Mouse (Mus musculus): ENCODE measurements around the gene Atp13a2. TPM values are rescaled to one million over a fixed set of nuclear protein-coding genes. Genes with fewer than 3 reads are reported as not detected.
A peak's percentile ranks its signal among the peaks of the same experiment; 100 is the strongest.

Gene Atp13a2
- polyA plus RNA-seq (2012; rRNA removed), result 74.6 and 112 TPM in 2 replicates
- polyA plus RNA-seq (2014; fragmentation: Nextera tagmentation; extraction: Ambion mirVana), result 43.7 and 45.0 TPM in 2 replicates

DNA sequence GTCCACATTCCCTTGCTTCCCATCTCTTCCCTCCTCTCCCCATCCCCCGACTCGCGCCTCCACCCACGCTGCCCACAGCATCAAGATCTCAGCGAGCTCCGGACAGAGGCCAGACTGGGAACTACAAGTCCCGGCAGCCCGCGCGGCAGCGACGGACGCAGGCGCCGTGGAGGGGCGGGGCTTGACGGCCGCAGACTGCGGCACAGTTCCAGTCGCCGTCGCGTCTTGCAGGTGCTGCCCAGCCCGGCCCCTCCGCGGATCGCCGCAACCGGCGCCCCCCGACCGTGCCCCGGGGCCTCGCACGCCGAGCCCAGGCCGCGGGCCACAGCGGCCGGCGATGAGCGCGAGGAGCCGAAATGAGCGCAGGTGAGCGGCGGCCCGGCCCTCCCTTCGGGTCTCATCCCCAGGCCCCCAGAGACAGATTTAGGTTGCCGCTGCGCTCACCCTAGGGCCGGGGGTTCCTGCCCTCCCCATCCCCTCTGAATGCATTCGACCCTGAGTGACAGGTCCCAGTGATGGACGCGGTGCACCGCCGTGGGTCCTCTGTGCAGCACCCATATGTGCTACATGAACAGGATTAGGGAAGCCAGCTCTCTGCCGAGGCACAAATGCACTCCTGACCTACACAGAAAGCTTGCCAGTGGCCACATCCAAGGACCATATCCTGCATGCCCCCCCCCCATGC is at the start of gene Atp13a2:
Gene Atp13a2, plus strand, starts transcription at position 163 of the 685 bp plus-strand sequence.
- Histone ChIP-seq H3K27ac (replicated peaks; ENCODE audit: low read depth, low read length) (no peak within 1 kb of the TSS), H3K4me1 (ENCODE audit: control insufficient read depth, insufficient read depth, low read length) (peaks cover 15% of the 10 kb centered on the region), H3K9ac (ENCODE audit: low read depth, low read length, severe bottlenecking) (peak within 1 kb of the TSS; percentile 78), H3K4me3 (replicated peaks; ENCODE audit: low read length) (peak within 1 kb of the TSS; percentile 86), H3K27me3 (ENCODE audit: control insufficient read depth, insufficient read depth, low read length) (no peaks in the 10 kb centered on the region), H3K36me3 (ENCODE audit: control insufficient read depth, insufficient read depth, low read length) (no peaks in the 10 kb centered on the region), H3K4me2 (replicated peaks; ENCODE audit: low read depth, low read length, severe bottlenecking) (peak within 1 kb of the TSS; percentile 82), H3K9me3 (ENCODE audit: control insufficient read depth, low read length) (no peaks in the 10 kb centered on the region)
- DNase-seq (ENCODE audit: low spot score) (peak; percentile 84), ATAC-seq (ENCODE audit: low FRiP score, low read depth) (peak; percentile 88; the same call in 1 of the 2 replicates)
- WGBS, result under 1% methylated on average over 39 of the region's 58 CpGs
- TF ChIP-seq POLR2A (IDR thresholded peaks at IDR 0.05; ENCODE audit: borderline replicate concordance, extremely low read depth, insufficient read depth, insufficient read length), result no peak

DNA sequence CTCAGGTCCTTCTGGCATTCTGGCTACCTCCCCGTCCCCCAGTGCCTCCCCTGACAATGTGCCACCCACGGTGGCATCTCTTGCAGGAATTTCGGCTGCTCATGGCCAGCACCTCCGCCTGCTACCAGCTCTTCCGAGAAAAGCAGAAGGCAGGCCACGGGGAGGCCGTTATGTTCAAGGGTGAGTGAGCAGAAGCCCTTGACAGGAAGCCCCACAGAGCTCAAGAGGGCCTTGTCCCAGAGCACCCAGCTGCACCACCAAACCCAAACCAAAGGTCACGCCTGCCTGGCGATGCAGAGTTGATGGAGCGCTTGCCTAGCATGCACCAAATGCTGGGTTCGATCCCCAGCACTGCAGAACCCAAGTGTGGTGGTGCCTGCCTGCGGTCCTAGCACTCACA is 42.3 kb upstream of the Atp13a2 start:
- DNase-seq (ENCODE audit: low spot score), result no peak
- 91% methylated on average over 12 of the region's 12 CpGs for WGBS
- Histone ChIP-seq H3K27ac (replicated peaks; ENCODE audit: low read depth, low read length) (no peak overlapping the region), H3K9me3 (ENCODE audit: control insufficient read depth, low read length) (no peaks in the 10 kb centered on the region), H3K36me3 (ENCODE audit: control insufficient read depth, insufficient read depth, low read length) (no peaks in the 10 kb centered on the region), H3K27me3 (ENCODE audit: control insufficient read depth, insufficient read depth, low read length) (no peaks in the 10 kb centered on the region), H3K9ac (ENCODE audit: low read depth, low read length, severe bottlenecking) (no peak overlapping the region), H3K4me2 (replicated peaks; ENCODE audit: low read depth, low read length, severe bottlenecking) (no peak overlapping the region), H3K4me3 (replicated peaks; ENCODE audit: low read length) (no peak overlapping the region), H3K4me1 (ENCODE audit: control insufficient read depth, insufficient read depth, low read length) (no peaks in the 10 kb centered on the region)
- no peak for ATAC-seq (ENCODE audit: low FRiP score, low read depth)
- TF ChIP-seq POLR2A (IDR thresholded peaks at IDR 0.05; ENCODE audit: borderline replicate concordance, extremely low read depth, insufficient read depth, insufficient read length), result no peak

DNA sequence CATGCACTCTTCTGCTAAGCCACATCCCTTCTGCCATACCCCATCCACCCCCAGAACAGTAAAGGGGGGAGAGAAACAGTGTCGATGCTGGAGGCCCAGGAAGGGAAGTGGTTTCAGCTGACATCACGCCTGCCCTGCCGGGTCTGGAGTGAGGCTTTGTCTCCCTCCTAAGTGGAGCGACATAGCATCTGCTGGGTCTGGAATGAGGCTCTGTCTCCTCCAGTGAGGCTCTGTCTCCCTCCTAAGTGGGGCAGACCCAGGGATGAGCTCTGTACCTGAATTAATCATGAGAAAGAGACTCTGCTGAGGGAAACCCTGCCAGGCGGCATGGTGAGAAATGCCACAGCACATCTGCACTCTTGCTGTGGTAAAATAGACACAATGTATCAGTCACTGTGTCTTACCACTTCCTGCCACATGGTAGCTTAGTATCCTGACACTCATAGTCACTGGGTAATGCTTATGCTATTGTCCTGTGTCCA is 41.7 kb upstream of the Atp13a2 start:
- 83% methylated on average over 5 of the region's 5 CpGs for WGBS
- H3K27me3 ChIP-seq (ENCODE audit: control insufficient read depth, insufficient read depth, low read length), result no peaks in the 10 kb centered on the region
- H3K9me3 ChIP-seq (ENCODE audit: control insufficient read depth, low read length), result no peaks in the 10 kb centered on the region
- H3K4me2 ChIP-seq (replicated peaks; ENCODE audit: low read depth, low read length, severe bottlenecking), result no peak overlapping the region
- no peak overlapping the region for H3K4me3 ChIP-seq (replicated peaks; ENCODE audit: low read length)
- H3K4me1 ChIP-seq (ENCODE audit: control insufficient read depth, insufficient read depth, low read length), result no peaks in the 10 kb centered on the region
- H3K9ac ChIP-seq (ENCODE audit: low read depth, low read length, severe bottlenecking), result no peak overlapping the region
- no peak overlapping the region for H3K27ac ChIP-seq (replicated peaks; ENCODE audit: low read depth, low read length)
- ATAC-seq (ENCODE audit: low FRiP score, low read depth) (no peak), DNase-seq (ENCODE audit: low spot score) (no peak)
- H3K36me3 ChIP-seq (ENCODE audit: control insufficient read depth, insufficient read depth, low read length), result no peaks in the 10 kb centered on the region
- TF ChIP-seq POLR2A (IDR thresholded peaks at IDR 0.05; ENCODE audit: borderline replicate concordance, extremely low read depth, insufficient read depth, insufficient read length), result no peak

DNA sequence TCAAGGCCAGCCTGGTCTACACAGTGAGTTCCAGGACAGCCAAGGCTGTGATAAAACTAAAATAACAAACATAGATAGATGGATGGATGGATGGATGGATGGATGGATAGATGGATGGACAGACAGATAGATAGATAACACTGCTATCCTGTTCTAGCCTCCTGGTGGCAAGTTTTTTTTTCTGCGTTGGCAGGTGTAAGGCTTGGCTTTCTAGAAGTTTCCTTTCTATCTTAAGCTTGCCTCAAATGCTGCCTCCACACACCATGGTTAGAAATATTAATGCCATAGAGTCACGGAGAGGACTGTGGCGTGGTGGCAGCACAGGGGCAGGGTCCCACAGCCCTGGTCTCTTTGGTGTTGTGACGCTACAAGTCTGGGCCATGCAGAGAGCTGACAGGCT is 41.1 kb upstream of the Atp13a2 start:
- Histone ChIP-seq H3K27ac (replicated peaks; ENCODE audit: low read depth, low read length) (no peak overlapping the region), H3K36me3 (ENCODE audit: control insufficient read depth, insufficient read depth, low read length) (no peaks in the 10 kb centered on the region), H3K27me3 (ENCODE audit: control insufficient read depth, insufficient read depth, low read length) (no peaks in the 10 kb centered on the region), H3K9me3 (ENCODE audit: control insufficient read depth, low read length) (no peaks in the 10 kb centered on the region), H3K4me1 (ENCODE audit: control insufficient read depth, insufficient read depth, low read length) (no peaks in the 10 kb centered on the region), H3K4me2 (replicated peaks; ENCODE audit: low read depth, low read length, severe bottlenecking) (no peak overlapping the region), H3K4me3 (replicated peaks; ENCODE audit: low read length) (no peak overlapping the region), H3K9ac (ENCODE audit: low read depth, low read length, severe bottlenecking) (no peak overlapping the region)
- WGBS, result 93% methylated on average over 4 of the region's 4 CpGs
- no peak for DNase-seq (ENCODE audit: low spot score)
- ATAC-seq (ENCODE audit: low FRiP score, low read depth), result no peak
- no peak for TF ChIP-seq POLR2A (IDR thresholded peaks at IDR 0.05; ENCODE audit: borderline replicate concordance, extremely low read depth, insufficient read depth, insufficient read length)

DNA sequence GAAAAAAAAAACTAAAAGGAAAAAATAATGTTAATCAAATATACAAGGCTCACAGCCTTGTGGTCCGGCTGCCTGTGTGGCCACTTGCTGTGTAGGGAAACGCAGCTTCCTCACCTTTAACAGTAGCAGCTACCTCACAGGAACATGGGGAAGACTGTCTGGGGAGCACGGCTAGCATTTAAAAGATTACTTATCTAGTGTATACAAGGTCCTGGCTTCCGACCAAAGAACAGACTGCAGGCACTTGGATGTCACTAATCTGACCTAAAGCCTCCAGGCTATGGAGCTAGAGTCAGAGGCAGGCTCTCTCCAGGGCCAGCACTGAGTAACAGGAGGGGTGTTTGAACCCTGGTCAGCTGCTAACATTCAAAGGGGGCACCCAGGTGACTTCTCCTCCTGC is 40.6 kb upstream of the Atp13a2 start:
- Histone ChIP-seq H3K9me3 (ENCODE audit: control insufficient read depth, low read length) (no peaks in the 10 kb centered on the region), H3K4me2 (replicated peaks; ENCODE audit: low read depth, low read length, severe bottlenecking) (no peak overlapping the region), H3K4me3 (replicated peaks; ENCODE audit: low read length) (no peak overlapping the region), H3K36me3 (ENCODE audit: control insufficient read depth, insufficient read depth, low read length) (no peaks in the 10 kb centered on the region), H3K27me3 (ENCODE audit: control insufficient read depth, insufficient read depth, low read length) (no peaks in the 10 kb centered on the region), H3K27ac (replicated peaks; ENCODE audit: low read depth, low read length) (no peak overlapping the region), H3K9ac (ENCODE audit: low read depth, low read length, severe bottlenecking) (no peak overlapping the region), H3K4me1 (ENCODE audit: control insufficient read depth, insufficient read depth, low read length) (no peaks in the 10 kb centered on the region)
- 75% methylated on average over 4 of the region's 4 CpGs for WGBS
- ATAC-seq (ENCODE audit: low FRiP score, low read depth) (no peak), DNase-seq (ENCODE audit: low spot score) (no peak)
- no peak for TF ChIP-seq POLR2A (IDR thresholded peaks at IDR 0.05; ENCODE audit: borderline replicate concordance, extremely low read depth, insufficient read depth, insufficient read length)

All from limb, embryonic 14.5 days (tissue).